Mouse (Mus musculus) urinary bladder, postnatal 36 days (tissue): ENCODE data around the gene Nubpl.
"Not testable (repeated sequence)": the region's sequence is repeated elsewhere in the genome, so short reads cannot be mapped to it uniquely, and the experiment has no call there.

ENCODE experiments used
- DNase-seq, 2 experiments: peaks; one replicate each; pipeline ENCODE4 v3.0.0; 2022; ENCODE audit warnings: low spot score in 2 of 2, mixed read lengths in 1 of 2

The Nubpl gene

DNA sequence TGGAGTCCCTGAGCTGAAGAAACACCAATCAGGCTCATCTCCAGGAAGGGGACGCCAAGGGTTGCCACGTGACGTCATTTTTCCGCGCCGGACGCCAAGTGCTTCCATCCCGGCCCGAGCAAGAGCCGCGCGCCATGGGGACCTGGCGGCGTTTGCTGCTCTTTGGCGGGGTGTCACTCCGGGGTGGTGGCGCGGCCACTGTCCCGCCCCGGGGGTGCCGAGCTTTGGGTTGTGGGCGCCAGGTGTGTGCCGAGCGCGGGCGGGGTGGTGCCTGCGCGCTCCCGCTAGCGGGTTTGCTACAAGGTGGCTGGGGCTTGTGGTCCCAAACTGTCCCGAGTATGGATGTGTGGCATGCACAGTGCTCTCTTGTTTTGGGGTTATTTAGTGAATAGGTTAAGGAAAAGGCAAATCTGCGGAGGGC is at the start of gene Nubpl:
TSS of gene Nubpl (plus strand) at position 88 of the 421 bp plus-strand sequence.
- DNase-seq, result peak; percentile 89 to 94

DNA sequence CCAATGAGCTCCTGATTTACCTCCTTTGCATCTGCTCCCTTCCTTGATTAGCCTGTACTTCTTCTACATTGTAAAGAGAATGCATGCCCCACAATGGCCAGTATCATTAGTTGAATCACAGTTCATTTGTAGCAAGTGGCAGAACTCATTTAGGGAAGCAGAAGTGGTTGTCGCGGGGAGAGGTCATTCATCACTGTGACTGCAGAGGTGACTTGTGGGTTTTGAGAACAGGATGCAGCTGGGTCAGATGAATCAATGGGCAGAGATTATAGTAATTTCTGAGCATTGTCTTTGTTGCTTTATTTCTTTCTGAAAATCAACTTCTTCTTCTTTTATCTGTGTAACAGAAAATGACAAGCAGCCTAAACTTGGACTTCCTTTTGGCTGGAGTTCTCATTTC is 48.2 kb upstream of the Nubpl start:
- DNase-seq, result no peak

DNA sequence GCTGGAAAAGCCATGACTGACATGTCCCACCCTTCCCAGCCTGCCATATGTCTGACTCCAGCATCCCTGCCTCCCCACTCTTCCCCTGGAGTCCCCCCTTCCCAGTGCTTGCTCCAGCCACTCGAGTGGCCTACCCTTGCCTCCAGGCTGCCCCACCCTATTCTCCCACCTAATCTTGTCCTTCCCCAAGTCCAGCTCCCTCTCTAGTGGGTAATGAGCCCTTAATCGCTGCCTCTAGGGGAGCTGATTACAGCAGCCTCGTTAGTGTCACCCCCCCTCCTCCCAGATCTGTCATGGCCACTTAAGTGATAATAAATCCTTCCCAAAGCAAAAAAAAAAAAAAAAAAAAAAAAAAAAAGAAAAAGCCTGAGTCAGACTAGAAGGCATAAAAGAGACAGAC is 18.2 kb upstream of the Nubpl start:
- not testable (repeated sequence) for DNase-seq

DNA sequence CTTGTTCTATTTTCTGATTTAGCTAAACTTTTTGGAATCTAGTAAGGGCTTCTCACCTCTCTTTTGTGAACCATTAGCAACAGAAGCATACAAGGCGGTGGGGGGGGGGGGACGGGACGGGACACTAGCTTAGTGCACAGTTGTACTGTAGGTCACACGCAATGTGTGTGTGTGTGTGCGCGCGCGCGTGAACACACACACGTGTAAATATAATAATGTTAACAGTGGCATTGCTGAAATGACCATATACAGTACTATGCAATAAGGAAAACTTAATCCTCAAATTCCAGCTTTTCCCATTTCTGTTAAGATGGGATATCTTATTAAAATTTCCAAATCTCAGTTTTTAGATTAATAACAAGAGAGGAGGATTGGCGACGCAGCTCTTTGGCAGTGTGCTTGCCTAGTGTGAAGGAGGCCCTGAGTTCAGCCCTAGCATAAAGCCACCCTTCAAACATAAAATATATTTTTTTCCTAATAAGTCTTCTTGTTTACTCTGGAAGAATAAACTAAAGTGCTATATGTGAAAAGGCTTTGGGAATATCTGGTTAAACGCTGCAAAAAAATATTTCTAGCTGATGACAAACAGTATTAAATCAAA is 388 bp upstream of the Nubpl start:
- no peak for DNase-seq

DNA sequence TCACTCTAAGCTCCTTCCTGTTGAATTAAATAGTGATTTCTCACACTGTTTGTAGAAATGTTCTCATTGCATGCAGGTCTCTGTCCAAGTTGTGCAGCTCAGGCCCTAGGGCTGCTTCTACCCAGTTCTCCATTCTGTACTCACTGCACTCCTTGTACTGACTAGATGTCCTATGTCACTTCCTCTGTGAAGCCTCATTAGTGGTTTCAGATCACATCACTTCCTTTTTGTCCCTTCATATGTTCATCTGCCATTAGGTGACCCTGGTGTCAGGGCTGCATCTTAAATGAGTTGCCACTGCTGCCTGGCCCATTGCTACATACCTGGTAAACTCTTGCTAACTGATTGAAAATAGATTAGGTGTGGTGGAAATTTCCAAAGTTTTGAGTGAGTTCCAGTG is 22.7 kb downstream of the Nubpl start:
- no peak for DNase-seq

DNA sequence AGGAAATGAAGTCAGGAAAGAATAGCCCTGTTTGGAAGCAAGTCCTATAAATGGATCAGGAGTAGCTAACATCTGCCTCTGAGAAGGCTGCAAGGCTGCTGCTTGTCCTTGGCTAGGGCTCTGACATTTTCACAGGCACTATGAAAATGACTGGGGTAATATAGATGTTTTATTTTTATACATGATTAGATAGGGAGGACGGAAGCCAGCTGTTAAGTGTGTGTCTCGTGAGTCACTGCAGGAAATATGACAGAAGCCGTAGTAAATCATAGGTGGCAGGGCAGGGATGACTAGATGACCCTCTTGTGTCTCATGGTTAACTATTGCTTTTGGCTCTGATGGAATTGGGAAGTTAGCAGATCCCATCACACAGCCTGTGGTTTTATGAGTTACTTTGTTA is 28.9 kb downstream of the Nubpl start:
- DNase-seq, result no peak

DNA sequence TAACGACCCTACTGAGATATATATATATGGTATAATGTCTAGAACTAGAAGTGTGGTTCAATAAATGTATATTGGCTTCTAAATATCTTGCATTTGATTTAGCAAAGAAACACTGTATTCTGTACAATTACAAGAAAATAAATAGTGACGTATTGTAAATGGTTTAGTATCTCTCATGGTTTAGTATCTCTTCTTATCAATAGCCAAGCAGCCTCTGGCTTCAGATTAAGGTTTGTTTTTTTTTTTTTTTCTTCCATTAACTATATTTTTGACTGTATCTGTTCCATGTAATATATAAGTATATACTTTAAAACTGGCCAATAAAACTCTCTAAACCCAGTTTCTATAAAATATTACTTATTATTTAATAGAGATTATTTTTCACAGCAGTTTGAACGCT is 31.5 kb downstream of the Nubpl start:
- DNase-seq, result no peak

DNA sequence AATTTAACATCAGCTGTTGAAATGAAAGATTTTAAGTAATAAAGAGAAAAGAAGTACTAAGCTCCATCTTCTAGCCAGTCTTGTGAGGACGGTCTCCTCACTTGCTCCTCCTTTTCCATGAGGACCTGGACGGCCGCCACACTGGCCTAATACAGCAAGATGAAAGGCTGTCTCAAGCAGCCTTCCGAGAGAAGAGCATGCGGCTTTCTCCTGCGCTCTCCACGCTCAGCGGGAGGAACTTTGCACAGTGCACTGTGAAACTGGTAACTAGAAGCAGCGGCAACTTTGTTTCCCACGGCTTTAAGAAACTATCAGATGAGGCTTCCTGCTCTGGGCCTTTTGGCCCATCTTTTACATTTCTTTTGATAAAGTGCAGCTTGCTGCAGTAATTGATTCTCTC is 34.7 kb downstream of the Nubpl start:
- peak in 1 of 2 experiments; percentile 12 for DNase-seq

DNA sequence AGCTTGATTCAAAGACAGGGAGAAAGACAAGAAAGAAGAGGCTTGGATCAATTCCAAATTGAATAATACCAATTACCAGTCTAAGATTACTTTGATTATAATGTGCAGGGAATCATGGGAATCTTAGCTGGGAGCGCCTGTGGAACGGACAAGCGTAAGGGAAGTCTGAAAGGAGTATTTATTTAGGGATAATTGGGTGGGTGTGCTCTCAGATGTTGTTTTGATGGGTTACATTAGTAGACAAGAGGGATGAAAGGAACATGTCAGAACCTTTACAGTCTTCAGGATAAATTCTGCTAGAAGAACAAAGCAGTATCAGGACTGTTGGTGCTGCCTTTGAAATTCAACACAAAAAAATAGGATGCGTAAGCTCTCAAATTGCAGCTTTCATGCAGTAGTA is 40.8 kb downstream of the Nubpl start:
- DNase-seq, result no peak

DNA sequence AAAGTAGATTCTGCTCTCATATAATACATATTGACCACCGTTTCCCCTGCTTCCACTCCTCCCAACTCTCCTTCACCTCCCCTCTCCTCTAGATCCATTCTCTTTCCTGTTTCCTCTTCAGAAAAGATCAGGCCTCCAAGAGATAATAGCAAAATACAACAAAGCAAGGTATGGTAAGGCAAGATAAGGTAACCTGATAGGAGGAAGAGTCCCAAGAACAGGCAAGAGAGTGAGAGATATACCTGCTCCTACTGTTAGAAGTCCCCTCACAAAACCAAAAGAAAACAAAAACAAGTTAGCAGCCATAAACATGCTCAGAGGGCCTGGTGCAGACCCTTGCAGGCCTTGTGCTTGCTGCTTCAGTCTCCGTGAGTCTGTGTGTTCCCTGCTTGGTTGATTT is 49.1 kb downstream of the Nubpl start:
- no peak for DNase-seq

DNA sequence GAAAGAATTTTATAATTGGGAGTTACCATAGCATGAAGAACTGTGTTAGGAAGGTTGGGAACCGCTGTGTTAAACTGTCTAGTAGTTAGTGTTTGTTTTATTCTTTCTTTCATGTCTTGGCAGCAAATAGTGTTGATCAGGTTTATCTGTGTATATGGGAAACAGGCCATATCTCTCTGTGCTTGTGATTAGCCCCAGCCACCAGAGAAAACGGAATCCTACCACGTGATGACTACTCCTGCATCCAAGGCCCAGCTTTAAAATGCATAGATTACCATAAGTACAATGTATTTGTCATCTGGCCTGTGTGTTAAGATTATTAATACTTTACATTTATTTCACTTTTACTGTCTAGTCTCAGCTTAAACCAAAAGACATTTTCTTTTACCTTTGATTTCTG is 51.9 kb downstream of the Nubpl start:
- DNase-seq, result no peak

DNA sequence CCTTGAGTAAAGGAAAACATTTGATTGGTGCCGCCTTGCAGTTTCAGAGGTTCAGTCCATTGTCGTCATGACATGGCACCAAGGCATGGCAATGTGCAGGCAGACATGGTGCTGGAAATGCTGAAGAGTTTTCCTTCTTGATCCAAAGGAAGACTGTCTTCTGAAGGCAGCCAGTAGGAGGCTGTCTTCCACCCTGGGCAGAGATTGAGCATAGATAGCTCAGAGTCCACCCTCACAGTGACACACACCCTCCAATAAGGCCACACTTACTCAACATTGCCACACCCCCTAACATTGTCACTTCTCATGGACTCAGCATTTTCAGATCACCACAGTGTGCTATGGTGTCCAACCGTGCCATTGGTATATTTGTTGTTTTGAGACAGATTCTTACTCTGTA is 54.5 kb downstream of the Nubpl start:
- no peak for DNase-seq

DNA sequence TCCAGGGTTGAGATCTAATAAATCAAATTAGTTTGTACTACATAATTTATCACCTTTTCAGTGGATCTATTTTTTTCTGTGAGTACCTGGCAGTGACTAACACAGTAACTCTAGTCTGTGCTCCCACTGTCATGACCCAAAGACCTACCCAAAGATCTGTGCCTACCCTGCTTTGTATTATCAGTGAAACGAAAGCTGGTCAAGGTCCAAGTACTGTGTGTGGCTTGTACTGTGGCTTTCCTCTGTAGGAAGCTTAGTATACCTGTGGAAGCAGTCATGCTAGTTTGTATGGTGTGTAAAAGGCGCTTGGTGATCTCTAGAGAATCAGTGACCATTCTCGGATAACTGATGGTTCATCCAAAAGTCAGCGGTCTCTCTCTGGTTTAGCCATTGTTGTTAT is 57.4 kb downstream of the Nubpl start:
- DNase-seq, result no peak

DNA sequence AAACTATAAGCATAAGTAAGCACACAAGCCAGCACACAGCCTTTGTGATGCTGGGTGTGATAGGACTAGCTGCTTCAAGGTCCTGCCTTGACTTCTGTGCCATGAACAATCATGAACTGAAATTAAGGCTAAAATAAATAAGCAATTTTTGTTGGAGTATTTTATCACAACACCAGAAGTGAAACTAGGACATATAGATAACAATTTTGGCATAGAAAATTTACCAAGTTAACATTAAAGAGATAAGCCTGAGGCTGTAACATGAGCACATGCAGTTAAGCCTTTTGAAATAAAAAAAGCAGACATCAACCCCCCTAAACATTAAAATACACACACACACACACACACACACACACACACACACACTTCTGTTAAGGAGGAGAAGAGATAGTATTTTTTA is 66.9 kb downstream of the Nubpl start:
- DNase-seq, result no peak

DNA sequence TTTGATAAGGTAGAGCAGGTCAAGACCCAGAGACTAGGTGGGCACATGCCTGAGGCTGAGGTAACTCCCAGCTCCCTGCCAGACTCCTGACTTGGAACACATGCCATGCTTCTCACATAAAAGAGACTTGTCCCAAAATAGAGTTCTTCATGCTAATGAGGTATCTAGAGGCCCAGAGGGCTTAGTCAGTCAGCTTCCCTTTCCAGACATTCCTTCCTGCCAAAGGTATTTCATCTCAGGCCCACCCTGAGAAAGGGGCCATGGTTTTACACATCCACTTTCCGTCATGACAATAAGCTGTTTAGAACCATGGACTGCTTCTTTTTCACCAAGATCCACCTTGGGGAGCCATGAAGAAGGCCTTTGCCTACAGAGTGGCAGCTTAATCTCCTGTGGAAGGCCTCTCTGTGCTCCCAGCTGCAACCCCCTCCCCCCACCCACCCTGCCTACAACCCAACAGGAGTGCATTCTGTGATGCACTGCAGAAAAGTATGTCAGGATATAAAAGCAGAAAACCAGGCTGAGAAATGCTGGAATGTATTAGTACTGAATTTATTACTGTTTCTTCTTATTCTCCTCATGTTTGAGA is 88.8 kb downstream of the Nubpl start:
- no peak for DNase-seq

DNA sequence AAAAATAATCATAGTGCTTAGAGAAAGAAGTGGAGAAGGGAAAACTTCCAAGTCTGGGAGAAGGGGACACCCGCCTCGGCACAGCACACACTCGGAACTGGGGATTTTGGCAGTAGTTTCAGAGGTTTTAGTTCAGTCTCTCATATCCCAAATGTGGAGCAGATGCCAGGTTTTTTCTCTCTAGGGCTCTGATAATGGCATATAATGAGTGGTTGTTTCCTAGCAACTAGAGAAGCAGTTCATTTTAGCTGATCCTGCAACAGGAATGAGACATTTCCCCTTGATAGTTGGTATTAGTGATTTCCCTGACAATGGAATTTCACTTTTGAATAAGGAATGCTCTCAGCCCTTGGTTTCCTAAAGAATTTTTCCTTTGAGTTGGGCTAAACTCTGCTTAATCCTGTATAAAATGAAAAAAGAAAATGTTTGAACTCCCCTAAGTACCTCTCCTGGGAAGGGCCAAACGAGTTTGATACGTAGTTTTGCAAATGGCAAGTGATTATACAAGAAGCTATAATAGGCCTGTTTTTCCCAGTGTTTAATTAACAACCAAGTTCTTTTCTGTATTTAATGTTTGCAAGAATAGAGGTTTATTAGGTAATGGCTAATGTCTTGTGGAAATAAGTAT is 89.5 kb downstream of the Nubpl start:
- no peak for DNase-seq

DNA sequence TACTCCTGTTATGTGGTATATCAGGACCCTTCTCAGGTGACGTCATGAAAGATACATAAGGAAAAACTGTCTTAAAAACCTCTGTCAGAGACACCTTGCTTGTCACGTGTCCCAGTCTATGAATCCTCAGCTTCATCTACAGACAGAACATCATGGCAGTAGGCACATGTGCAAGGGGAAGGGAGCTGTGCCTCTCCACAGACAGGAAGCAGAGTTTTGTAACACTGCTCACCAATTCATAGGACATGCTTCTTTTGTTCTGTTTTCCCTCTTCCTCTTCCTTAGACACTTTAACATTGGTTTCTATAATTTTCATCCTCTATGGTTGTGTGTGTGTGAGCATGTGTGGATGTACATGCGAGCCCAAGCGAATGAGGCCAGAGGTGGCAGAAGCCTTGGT is 100.9 kb downstream of the Nubpl start:
- no peak for DNase-seq

DNA sequence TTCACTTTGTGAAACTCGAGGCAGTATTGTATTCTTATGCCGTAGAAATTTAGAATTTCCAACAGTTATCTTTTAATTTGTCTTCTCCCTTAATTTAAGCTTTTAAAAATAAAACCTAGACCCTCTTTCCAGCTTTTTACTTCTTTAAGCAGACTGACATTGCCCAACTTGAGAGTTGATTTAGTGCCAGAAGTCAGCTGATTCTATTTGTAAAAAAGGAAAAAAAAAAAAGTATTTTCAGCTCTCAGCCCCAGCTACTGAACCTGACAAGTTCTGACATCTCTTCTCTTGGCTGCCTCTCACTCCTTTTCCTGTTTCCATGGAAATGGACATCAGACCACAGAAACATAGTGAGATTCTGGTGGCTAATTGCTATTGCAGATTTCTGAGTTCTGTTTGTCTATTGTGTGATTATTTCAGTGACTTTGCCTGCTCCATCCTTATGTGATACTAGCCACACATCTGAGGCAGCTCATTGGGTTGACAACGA is 111.6 kb downstream of the Nubpl start:
- DNase-seq, result no peak

DNA sequence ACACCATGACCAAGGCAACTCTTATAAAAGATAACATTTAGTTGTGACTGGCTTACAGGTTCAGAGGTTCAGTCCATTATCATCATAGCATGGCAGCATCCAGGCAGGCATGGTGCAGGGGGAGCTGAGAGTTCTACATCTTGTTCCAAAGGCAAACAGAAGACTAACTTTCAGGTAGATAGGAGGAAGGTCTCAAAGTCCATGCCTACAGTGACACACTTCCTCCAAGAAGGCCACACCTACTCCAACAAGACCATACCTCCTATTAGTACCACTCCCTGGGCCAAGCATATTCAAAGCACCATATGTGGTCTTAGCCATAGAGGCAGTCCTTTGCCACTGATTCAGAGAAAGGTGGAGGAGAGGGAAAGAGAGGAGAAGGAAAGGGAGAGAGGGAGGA is 113.6 kb downstream of the Nubpl start:
- no peak for DNase-seq

DNA sequence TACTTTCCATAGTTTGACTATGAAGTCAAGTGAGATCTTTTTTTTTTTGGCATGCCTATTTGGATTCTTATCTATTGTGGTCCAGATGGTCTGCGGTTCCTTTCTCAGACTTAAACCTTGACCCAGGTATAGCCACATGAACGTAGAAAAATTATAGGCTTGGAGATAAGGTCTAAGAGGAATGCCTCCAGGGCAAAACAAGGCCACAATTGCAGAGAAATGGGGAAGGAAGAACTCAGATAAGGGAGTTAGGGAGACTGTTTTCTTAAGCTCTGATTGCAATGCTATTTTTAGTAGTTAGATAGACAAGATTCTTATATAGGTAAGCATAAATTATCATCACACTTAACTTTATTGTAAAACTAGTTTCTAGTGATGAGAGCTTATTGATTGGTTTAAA is 117.3 kb downstream of the Nubpl start:
- no peak for DNase-seq

DNA sequence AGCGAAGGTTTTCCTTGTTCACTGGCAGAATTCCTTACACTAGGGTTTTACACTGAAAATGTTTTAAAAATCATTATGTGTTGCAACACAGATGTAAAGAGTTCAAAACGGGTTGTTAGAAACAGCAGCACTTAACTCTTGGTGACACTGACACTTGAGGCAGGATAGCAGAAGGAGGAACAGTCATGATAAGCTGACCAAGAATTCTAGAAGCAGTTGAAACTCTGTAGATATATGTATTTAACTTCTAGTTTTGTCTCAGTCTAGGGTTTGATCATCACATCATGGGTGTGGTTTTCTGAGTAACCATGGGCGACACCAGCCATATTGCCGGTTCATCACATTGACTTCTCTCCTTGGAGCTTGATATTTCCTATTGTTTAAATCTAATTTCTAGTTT is 127.4 kb downstream of the Nubpl start:
- DNase-seq, result no peak

DNA sequence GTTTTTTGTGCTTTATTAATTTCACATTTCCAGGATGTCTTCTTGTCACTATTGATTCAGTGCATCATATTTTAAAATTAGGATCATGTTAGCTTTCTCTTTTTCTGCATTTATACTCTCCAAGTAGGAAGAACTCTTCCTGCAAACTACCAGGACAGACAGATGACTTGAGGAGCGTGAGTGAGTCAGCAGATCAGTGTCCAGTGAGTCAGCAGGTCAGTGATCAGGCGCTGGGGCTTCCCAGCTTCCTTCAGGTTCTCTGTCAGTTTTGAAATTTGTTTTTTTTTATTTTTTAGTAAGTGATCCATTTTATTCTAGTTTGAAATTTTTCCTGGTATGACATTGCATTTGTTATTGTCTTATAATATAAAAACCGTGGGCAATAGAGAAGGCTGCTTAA is 131.2 kb downstream of the Nubpl start:
- no peak for DNase-seq

DNA sequence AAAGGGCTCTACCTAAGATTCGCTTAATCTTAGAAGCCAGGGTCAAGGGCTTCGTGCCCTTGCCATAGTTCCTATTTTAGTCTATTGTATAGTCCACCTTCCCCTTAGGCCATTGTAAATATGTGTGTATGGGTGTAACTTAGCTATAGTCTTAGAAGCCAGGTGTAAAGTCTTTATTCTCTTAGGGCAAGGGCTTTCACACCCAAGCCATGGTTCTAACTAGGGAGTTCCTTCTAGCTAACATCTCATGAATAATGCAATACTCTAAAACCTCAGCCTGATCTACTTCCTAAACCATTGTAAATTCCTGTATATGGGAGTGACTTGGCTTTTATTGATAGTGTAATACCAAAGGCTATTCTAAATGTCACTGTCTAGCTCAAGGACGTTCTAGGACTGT is 134.4 kb downstream of the Nubpl start:
- not testable (repeated sequence) for DNase-seq
